In genomic region chr17:28517441-28517955, GRCm38 (mm10) we compare ENCODE assay signal across 7 mouse cellular contexts. TPM values are rescaled to one million over a fixed set of nuclear protein-coding genes. Genes with fewer than 3 reads are reported as not detected.
DNase-seq lines count a peak whose midpoint lies in the region; ATAC-seq and TF ChIP-seq lines count a peak whose summit lies in the region.

Gene Fkbp5, minus strand, starts transcription at chr17:28517527.

- peak; percentile 54 for DNase-seq in Muller cell, postnatal 12 days (ENCODE audit: inconsistent ontology term)
- DNase-seq in brain, embryonic 14.5 days (ENCODE audit: low read depth) = peak; percentile 90
- peak; percentile 57 for DNase-seq in gastrocnemius, postnatal 10 days
- DNase-seq in hindbrain, embryonic 14.5 days (ENCODE audit: low spot score) = peak; percentile 61
- DNase-seq in left cerebral cortex, postnatal 14 days (ENCODE audit: low spot score in 2 of 2) = peak; percentile 53 to 80
- peak; percentile 60 to 72 for DNase-seq in right cerebral cortex, postnatal 10 days (ENCODE audit: low spot score in 2 of 2)

- peak within 1 kb of the TSS; percentile 39 for H3K4me3 ChIP-seq in hindbrain, embryonic 14.5 days (replicated peaks; ENCODE audit: low read length)

- intact Hi-C loops in left cerebral cortex, postnatal 14 days (cut with DNase I) = no loop called here

- H3K4me1 ChIP-seq in hindbrain, embryonic 14.5 days (replicated peaks; ENCODE audit: control insufficient read depth, insufficient read depth, low read length) = peaks cover 8% of the 10 kb centered on the region; the same call in 1 of the 2 replicates

- peak within 1 kb of the TSS; percentile 58 for H3K9ac ChIP-seq in hindbrain, embryonic 14.5 days

- no peaks in the 10 kb centered on the region for H3K9me3 ChIP-seq in hindbrain, embryonic 14.5 days (ENCODE audit: control insufficient read depth, low read length)

- no peaks in the 10 kb centered on the region for H3K36me3 ChIP-seq in hindbrain, embryonic 14.5 days (replicated peaks; ENCODE audit: control insufficient read depth, insufficient read depth)

- peak within 1 kb of the TSS; percentile 14 for H3K27ac ChIP-seq in hindbrain, embryonic 14.5 days

- no peak for TF ChIP-seq POLR2A in brain, embryonic 14.5 days (IDR thresholded peaks at IDR 0.05; ENCODE audit: borderline replicate concordance, extremely low read depth, insufficient read depth, insufficient read length, poor library complexity, severe bottlenecking)

- peak within 1 kb of the TSS; percentile 64 for H3K4me2 ChIP-seq in hindbrain, embryonic 14.5 days (replicated peaks)

- ATAC-seq in hindbrain, embryonic 14.5 days (ENCODE audit: low FRiP score) = 0 out of 2 replicates have a peak, but pooled peaks have one; percentile 12
- ATAC-seq in megakaryocyte, adult 5-6 weeks (ENCODE audit: poor library complexity, severe bottlenecking) = no peak

- 2% methylated on average over 16 of the region's 16 CpGs for WGBS in hindbrain, embryonic 14.5 days

- H3K27me3 ChIP-seq in hindbrain, embryonic 14.5 days (ENCODE audit: control insufficient read depth, insufficient read depth, low read length) = peaks cover 16% of the 10 kb centered on the region; the same call in 1 of the 2 replicates

- no peak for TF ChIP-seq CTCF in brain, embryonic 14.5 days (IDR thresholded peaks at IDR 0.05; ENCODE audit: borderline replicate concordance, extremely low read depth, insufficient read depth, insufficient read length)

RNA-seq across cellular contexts. Expression of gene Fkbp5, which starts in this region (rescaled TPM):
- polyA plus RNA-seq in brain, embryonic 14.5 days (2012; rRNA removed) = 27.9 and 34.3 TPM in 2 replicates
- total RNA-seq in gastrocnemius, postnatal 10 days (2021) = 10 to 100 TPM in 1 of 2 experiments, 1 to 10 TPM in 1; 6.0 to 14.4 TPM
- 8.2 and 9.8 TPM in 2 replicates for polyA plus RNA-seq in hindbrain, embryonic 14.5 days (2014; fragmentation: Nextera tagmentation; extraction: Ambion mirVana)
- 10 to 100 TPM; 29.0 to 52.6 TPM for total RNA-seq in left cerebral cortex, postnatal 14 days (2021)
- total RNA-seq in megakaryocyte, adult 5-6 weeks (2015) = 12.8 and 17.9 TPM in 2 replicates
- 25.9 and 26.8 TPM in 2 replicates for total RNA-seq in megakaryocyte, adult 5-6 weeks (2017)
